Mouse (Mus musculus) embryonic stem cell, embryonic (primary cell): Measurements from ENCODE around the gene Gabpa.

ENCODE experiments used
- CTCF ChIA-PET, 4 experiments: fragments of 300-600 bp in 2 of 4; fragments of 350-600 bp in 2 of 4; sonication (Branson Sonifier 250); formaldehyde crosslinking; loops; one replicate each; lab custom pipeline; 2022; ENCODE audit warnings: inconsistent platforms in 2 of 4; lab: Charles Lee
- POLR2A ChIA-PET, 4 experiments: fragments of 300-600 bp in 2 of 4; fragments of 350-600 bp in 2 of 4; sonication (Branson Sonifier 250); formaldehyde crosslinking; loops; one replicate each; lab custom pipeline; 2022; ENCODE audit warnings: antibody characterized with exemption in 4 of 4, inconsistent platforms in 1 of 4; lab: Charles Lee

Gene Gabpa

DNA sequence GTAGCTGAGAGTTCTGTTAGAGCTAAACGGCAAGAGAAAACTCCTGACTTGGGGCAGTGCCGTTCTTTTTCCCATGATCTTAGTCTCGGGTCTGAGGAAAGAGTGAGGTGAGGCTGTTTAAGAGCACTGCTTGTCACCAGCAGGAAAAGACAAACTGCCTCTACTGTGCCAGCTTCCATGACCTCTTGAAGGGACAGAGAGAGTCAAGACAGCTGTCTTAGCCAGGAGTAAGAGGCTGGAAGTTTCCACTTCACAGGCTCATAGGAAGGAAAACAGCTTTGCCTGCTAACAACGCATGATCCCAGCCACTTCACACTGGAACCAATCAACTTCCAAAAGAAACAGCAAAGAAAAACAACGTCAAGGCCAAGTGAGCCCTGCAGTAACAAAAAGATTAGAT is 3.0 kb upstream of the Gabpa start:
- ChIA-PET POLR2A (interaction anchor here in 3 of 4 experiments (0.7 to 12.8 kb wide), 27 partner anchors 7 to 110 kb away, joined by 3 to 290 read pairs (median 4); partner anchors contain the start of genes Jam2 (in 2 of the 3) and Mrpl39 (in 1 of the 3)), CTCF (interaction anchor here in 1 of 4 experiments (0.6 to 1.1 kb wide), 2 partner anchors 20 to 96 kb away, joined by 3 read pairs; partner anchors contain the start of gene Mrpl39)

DNA sequence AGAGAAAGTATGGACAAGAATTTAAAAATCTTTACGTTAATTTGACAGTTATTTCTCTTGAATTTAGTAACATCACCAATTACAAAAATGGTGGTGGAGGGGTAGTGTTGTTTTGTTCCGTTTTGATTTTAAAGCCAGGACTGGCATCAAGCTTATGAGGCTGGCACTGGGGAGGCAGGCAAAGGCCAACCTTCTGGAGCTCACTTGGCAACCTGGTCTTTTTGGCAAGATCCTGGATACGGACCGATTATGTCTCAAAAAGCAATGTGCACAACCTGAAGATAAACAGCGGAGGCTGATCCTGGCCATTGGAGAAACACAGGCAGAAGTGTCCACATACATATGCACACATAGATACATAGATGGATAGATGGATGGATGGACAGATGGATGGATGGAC is 2.0 kb upstream of the Gabpa start:
- CTCF ChIA-PET = interaction anchor here in 1 of 4 experiments (0.6 kb wide), 1 partner anchor 97 kb away, joined by 3 read pairs; the partner anchor contains the start of gene Mrpl39
- POLR2A ChIA-PET = interaction anchor here in 3 of 4 experiments (0.7 to 12.8 kb wide), 20 partner anchors 8 to 97 kb away, joined by 3 to 290 read pairs (median 8); partner anchors contain the start of genes Jam2 (in 2 of the 3) and Mrpl39 (in 1 of the 3)

DNA sequence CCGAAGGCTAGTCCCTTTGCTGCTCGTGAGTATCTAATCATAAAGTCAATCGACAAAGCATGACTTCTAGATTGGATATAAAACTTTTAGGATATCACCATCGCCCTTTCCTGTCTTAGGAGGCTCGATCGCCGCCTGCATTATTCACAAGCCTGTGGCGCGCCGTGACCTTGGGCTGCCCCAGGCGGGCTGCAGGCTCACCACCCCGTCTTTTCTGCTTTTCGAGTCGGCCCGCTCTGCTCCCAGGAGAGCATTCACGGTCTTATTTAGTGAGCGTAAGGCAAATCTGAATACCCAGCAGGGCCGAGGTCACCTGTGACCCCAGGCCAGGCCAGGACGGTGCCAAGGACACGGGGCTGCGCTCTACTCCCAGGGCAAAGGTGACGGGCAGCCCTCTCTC is 381 bp upstream of the Gabpa start:
- POLR2A ChIA-PET = interaction anchor here (0.6 to 12.8 kb wide), 49 partner anchors 9 to 844 kb away, joined by 3 to 290 read pairs (median 6); partner anchors contain the start of genes Jam2 (in 3 of the 4) and Mrpl39 (in 3 of the 4)
- CTCF ChIA-PET = interaction anchor here in 1 of 4 experiments (0.5 to 1.1 kb wide), 4 partner anchors 8 to 99 kb away, joined by 3 to 4 read pairs (median 4); no protein-coding TSS in a partner anchor

DNA sequence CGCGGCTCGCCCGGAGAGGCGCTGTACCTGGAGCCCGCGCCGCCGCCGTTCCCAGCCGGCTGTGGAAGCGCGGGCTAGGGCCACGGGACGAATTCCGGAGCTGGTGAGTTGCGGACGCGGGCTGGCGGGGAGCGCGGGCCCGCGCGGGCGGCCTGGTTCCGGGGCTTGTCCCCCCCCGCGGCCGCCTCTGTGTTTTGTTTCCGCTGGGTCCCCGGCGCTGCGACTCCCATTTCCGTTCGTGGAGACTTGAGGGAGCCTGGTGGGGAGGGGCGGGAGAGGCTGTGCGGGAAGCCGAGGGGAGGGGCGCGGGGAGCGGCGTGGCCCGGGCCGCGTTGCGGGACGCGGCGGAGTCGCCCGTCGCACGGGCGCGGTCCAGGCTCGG is 707 bp downstream of the Gabpa start, which contains the start of gene Atp5j:
Atp5j (minus strand) TSS at position 185 of the 382 bp plus-strand sequence.
- POLR2A ChIA-PET = interaction anchor here (0.5 to 12.8 kb wide), 32 partner anchors 8 to 115 kb away, joined by 3 to 290 read pairs (median 6); partner anchors contain the start of genes Mrpl39 (in 2 of the 4) and Jam2 (in 1 of the 4)
- CTCF ChIA-PET = interaction anchor here in 2 of 4 experiments (0.8 to 1.1 kb wide), 2 partner anchors 17 to 101 kb away, joined by 4 read pairs; no protein-coding TSS in a partner anchor

DNA sequence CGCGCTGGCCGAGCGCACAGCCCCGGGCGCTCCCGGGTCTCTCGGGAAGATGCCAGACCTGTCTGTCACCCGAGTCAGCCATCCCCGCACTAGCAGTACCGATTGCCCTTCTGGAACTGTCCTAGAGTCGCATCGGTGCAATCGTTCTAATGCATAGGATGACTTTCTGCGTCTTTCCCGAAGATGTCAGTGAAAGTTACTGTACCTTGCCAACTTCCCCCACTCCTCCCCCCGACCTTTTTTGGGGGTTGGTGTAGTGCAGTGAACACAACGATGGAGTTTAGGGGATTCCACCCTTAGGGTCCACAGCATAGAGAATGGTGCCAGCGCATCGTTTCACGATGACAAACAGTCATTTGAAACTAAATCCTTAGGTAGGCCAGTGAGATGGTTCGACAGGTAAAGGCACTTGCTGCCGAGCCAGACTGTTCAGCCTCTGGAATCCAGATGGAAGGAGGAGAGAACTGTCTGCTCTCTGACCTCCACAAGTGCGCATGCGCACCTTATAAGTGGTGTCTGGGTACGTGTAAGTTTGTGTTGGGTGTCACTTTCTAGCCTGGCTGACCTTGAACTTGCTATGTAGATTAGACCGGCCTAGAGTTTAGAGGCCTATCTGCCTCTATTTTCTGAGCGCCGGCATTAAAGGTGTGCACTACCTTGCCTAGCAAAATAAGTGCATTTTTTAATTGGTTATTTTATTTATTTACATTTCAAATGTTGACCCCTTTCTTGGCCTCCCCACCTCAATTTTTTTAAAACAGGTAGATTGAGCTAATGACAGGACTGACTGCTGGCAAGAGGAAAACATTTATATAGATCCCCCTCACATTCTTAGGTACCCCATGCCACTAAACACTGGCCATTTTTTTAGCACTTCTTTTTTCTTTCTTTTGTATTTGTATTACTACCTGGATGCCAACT is 1.4 kb downstream of the Gabpa start:
- ChIA-PET CTCF (no interaction called here), POLR2A (interaction anchor here in 3 of 4 experiments (0.7 to 12.8 kb wide), 15 partner anchors 9 to 101 kb away, joined by 3 to 290 read pairs (median 18); partner anchors contain the start of genes Jam2 (in 1 of the 3) and Mrpl39 (in 1 of the 3))

DNA sequence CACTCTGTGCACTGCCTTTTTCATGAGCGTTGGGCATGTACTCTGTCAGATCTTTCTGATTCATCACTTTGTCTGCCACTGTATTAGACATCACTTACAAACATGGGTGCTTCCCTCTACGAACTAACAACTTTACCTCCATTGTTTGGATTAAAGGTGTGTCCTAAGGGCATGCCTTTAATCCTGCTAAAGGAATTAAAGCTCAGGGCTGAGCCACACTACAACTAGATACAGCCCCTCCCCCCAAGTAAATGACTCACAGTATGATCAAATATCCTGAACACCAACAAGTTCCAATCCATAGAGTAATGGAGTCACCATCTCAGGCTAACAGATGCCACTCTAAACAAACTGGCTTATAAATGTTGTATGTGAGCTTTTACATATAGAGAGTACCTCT is 3.9 kb downstream of the Gabpa start:
- ChIA-PET CTCF (interaction anchor here in 1 of 4 experiments (1.9 kb wide), 1 partner anchor 103 kb away, joined by 5 read pairs; the partner anchor contains the start of gene Mrpl39), POLR2A (interaction anchor here in 3 of 4 experiments (0.7 to 5.0 kb wide), 25 partner anchors 9 to 104 kb away, joined by 3 to 27 read pairs (median 4); partner anchors contain the start of genes Jam2 (in 1 of the 3) and Mrpl39 (in 1 of the 3))

DNA sequence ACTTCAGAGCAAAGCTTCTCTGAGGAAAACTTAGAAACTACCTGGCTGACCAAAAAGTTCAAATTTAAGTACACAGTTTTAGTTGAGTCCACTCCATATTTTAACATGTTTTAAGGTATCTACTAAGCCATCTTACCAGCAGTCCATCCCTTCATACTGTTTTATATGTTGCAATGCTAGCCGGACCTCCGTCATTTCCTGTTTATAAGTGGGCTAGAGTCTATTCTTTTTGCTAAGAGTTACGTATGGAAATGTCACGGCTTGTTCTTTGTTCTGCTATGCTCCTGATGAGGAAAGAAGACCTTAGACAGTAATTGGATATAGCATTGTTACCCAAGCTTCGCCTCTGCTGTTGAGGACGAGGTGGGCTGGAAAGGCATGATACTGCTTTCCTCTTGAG is 18.8 kb downstream of the Gabpa start:
- ChIA-PET POLR2A (interaction anchor here in 2 of 4 experiments (1.3 to 2.7 kb wide), 3 partner anchors 9 to 16 kb away, joined by 4 to 9 read pairs (median 4); no protein-coding TSS in a partner anchor), CTCF (no interaction called here)

DNA sequence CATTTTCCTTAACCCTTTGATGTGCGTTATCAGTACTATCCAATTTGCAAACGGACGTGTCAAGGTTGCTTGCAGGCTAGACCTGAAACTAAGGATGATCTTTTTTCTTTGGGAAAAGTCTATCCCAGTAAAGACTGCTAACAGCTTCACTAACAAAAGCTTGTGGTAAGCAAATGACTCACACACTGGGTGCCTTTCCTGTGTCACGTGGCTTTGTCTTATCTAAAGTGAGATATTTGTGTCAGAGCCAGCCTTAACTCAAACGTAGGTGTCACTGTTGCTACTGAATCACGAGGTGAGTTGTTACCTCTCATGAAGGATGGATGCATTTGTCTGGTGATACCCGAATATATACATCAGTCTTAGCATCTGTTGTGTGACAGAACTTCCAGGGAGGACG is 29.9 kb downstream of the Gabpa start:
- CTCF ChIA-PET = no interaction called here

DNA sequence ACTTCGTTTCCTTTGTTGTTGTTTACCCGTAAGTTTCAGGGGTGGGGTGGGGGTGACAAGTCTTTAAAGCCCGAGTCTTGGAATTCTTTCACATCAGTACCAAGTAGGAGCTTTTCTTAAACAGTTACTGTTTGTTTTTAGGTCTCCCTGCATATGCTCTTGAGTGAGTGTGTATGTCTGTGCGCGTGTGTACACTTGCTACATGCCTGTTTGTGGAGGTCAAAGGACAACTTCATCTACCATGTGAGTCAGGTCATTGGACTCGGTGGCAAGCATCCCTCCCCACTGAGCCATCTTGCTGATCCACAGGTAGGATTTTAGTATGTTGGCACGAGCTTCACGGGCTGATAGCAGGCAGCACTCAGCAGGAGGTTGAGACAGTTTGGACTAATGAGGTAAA is 39.1 kb downstream of the Gabpa start:
- ChIA-PET POLR2A (interaction anchor here in 1 of 4 experiments (1.3 kb wide), 1 partner anchor 90 kb away, joined by 3 read pairs; no protein-coding TSS in a partner anchor), CTCF (interaction anchor here in 1 of 4 experiments (0.6 kb wide), 1 partner anchor 22 kb away, joined by 5 read pairs; no protein-coding TSS in a partner anchor)

More for the DNA sequence above, 29.9 kb downstream of the Gabpa start:
- POLR2A ChIA-PET = no interaction called here

DNA sequence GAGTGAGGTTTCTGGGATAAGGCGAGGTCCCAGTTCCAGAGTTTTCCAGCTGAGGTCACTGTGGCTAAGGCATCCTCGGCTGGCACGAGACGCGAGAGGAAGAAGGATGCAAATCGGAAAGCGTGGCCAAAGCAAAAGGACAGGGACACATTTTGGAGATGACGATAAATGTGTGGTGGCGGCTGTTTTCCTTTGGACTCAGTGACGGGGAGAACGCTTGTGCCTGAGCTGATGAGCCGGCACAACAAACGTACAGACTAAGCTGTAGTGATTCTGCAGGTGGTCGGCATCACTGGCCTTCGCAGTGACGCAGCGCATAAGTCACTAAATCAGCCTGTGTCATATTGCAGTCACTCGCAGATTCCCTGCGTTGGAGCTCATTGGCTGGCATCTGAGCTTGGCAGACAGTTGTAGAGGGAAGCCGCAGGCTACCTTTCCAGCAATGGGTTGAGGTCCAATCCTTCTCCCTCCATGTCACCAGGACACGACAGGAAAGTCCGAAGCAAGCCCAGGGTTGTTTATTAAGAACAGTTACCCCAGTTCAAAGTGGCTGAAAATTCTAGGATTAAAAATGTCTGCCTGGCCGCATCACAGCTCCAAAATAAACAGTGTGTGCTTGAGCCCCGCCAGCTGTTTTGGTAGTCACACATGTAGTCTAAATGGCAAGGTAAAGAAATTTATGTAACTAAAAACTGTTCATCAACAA is 40.4 kb downstream of the Gabpa start:
- POLR2A ChIA-PET = interaction anchor here in 2 of 4 experiments (0.7 to 1.5 kb wide), 3 partner anchors 13 to 171 kb away, joined by 3 read pairs; no protein-coding TSS in a partner anchor
- CTCF ChIA-PET = interaction anchor here in 1 of 4 experiments (1.3 kb wide), 1 partner anchor 802 kb away, joined by 4 read pairs; no protein-coding TSS in a partner anchor

DNA sequence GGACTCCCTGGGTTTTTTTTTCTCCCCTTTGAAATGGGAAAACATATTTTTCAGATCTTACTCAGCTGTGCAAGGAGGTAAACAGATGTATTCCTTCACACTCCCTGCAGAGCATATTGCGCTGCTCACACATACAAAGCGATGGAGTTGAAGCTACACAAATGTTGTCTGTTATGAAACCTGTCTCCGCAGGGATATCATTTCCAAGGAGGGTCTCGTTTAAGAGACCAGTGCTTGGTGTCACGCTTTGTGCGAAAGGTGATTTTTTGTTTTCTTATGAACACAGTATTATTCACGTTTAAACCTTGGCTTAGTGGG is 41.0 kb downstream of the Gabpa start:
- POLR2A ChIA-PET = interaction anchor here in 2 of 4 experiments (0.7 to 1.5 kb wide), 3 partner anchors 12 to 172 kb away, joined by 3 read pairs; no protein-coding TSS in a partner anchor

DNA sequence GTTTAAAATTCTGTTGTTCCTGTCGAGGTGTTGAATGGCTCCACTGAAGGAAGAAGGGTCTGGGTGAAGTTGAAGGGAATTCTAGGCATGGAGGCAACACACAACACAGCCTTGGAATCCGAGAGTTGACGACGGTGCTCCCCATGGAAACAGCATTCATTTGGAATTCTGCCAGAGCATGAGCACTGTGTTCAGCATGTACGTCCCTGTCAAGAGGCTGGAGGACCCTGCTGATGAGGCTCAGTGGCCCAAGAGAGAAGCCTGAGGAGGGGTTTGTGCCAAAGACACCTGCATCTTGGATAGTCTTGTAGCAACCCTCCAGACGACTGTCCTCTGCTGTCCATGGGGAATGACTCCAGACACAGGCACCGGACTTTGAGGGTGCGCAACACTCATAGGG is 41.4 kb downstream of the Gabpa start:
- ChIA-PET CTCF (no interaction called here), POLR2A (interaction anchor here in 1 of 4 experiments (1.5 kb wide), 1 partner anchor 12 kb away, joined by 3 read pairs; no protein-coding TSS in a partner anchor)

More for the DNA sequence above, 41.0 kb downstream of the Gabpa start:
- CTCF ChIA-PET = interaction anchor here in 1 of 4 experiments (1.3 kb wide), 1 partner anchor 802 kb away, joined by 4 read pairs; no protein-coding TSS in a partner anchor

DNA sequence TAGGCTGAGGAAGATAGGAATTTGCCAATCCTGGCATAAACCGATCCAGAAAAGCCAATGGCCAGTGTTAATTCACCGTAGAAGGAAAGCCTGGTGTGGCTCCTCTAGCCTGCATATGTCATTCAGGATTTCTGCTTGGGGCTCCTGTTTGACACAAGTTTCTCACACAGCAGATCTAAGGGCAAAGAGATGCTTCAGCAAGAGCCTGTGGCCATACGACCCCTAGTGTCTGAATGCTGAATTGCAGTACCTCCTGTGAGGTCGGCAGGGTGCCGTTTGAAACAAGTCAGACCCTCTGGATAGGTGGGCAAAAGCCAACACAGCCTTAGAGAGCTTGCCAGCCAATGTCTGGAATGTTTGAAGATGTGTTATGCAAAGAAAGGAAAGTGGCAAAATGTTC is 44.4 kb downstream of the Gabpa start:
- CTCF ChIA-PET = interaction anchor here in 1 of 4 experiments (0.6 kb wide), 1 partner anchor 142 kb away, joined by 4 read pairs; no protein-coding TSS in a partner anchor
- POLR2A ChIA-PET = interaction anchor here in 2 of 4 experiments (0.6 to 0.7 kb wide), 5 partner anchors 20 to 157 kb away, joined by 3 to 5 read pairs (median 4); no protein-coding TSS in a partner anchor

DNA sequence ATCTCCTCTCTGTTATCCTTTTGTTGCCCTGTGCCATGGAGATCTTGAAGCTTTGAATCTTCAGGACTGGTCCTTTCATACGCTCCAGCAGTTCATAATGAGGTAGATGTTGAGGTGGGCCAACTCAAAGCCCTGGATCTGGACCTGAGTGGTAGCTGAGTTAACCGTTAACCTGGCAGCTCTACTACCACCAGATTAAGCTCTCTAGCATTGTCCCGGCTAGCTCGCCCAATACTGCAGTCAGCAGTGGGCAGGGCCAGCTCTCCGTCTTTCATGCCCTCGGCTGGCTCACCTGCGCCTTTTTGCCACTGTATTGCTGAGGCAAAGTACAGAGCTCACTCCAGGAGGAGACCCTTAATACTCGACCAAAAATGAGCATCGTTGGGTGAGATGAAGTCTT is 46.4 kb downstream of the Gabpa start:
- POLR2A ChIA-PET = no interaction called here
- CTCF ChIA-PET = no interaction called here

DNA sequence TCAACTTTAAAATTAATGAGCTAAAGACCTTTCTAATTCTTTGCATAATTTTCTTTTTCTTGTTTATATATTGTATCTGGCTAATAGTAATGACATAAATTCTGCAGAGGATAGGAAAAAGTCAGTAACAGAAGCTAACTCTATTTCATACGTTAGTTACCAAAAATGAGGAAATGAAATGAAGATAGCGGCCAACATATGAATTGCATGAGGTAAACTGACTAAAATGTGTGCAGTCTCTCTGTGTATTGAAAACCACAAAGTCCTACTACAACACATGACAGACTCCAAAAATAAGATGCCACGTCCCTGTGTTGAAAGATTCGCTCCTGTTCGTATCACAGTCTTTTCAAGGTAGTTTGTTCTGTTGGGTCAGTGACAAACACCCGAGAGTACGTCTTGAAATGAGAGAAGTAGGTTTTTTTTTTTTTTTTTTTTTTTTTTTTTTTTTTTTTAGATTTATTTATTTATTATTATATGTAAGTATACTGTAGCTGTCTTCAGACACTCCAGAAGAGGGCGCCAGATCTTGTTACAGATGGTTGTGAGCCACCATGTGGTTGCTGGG is 47.1 kb downstream of the Gabpa start:
- ChIA-PET CTCF (interaction anchor here in 1 of 4 experiments (0.7 kb wide), 1 partner anchor 187 kb away, joined by 3 read pairs; no protein-coding TSS in a partner anchor), POLR2A (interaction anchor here in 1 of 4 experiments (0.7 kb wide), 1 partner anchor 144 kb away, joined by 3 read pairs; no protein-coding TSS in a partner anchor)

DNA sequence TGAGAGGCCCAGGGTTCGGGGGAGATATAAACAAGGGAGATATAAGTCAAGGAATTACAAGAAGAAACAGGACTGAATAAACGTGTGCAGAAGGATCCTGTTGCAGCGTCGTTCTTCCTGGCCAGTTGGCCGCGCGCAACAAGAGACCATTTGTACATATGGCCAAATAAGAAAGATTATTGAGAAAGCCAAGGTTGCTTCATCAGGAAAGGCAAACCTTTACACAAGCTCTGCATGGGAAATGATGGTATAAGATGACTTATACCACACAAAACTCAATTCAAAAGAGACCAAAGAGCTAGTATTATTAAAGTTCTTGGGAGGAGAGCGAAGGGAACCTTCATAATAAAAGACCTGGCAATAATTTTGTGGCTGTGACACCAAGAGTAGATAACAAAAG is 49.8 kb downstream of the Gabpa start:
- POLR2A ChIA-PET = no interaction called here
- CTCF ChIA-PET = no interaction called here

DNA sequence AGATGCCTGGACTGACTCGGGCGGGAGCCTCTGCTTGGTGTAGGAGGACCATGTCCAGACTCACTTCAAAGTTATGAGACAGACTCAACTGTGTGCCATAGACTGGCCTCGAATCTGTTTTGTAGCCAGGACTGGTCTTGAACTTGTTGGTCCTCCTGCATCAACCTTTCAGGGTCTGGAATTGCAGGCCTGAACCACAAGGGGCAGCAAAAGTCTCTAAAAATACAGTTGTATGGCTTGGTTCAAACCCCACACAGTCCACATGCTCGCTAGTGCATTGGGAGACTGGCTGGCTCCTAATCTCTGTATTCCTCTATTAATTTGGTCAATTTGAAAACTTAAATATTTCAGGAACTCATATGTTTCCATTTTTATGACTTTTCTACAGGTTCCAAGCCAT is 68.3 kb downstream of the Gabpa start:
- POLR2A ChIA-PET = no interaction called here
- CTCF ChIA-PET = no interaction called here
